Mouse (Mus musculus) liver, embryonic 11.5 days (tissue): ENCODE measurements around the gene Fam240a. TPM values are rescaled to one million over a fixed set of nuclear protein-coding genes. Genes with fewer than 3 reads are reported as not detected.

Source experiments
- ATAC-seq: fragments of 200-750 bp; cut with Nextera tagmentation; replicated peaks from 2 replicates; pipeline ENCODE4 v1.8.0; 2017; ENCODE audit warnings: moderate number of reproducible peaks, mild to moderate bottlenecking, moderate TSS enrichment, moderate library complexity; ENCODE audit not compliant: low FRiP score
- DNase-seq: peaks from one replicate; pipeline ENCODE4 v3.0.0-alpha.2; 2017; ENCODE audit warnings: low spot score
- H3K27ac ChIP-seq: fragments of 300-500 bp; sonication (generic); 2 replicates; pipeline ENCODE4 v1.5.1; 2014; ENCODE audit warnings: mild to moderate bottlenecking, low read depth, low read length, control low read depth
- H3K27me3 ChIP-seq: fragments of 300-500 bp; sonication (generic); replicated peaks from 2 replicates; pipeline ENCODE4 v1.6.1; 2014; ENCODE audit warnings: low read length, mixed read lengths; ENCODE audit not compliant: control insufficient read depth, insufficient read depth
- H3K36me3 ChIP-seq: fragments of 300-500 bp; sonication (generic); 2 replicates; pipeline ENCODE4 v1.6.1; 2014; ENCODE audit warnings: mild to moderate bottlenecking, low read length, moderate library complexity, mixed read lengths; ENCODE audit not compliant: control insufficient read depth, insufficient read depth
- H3K4me1 ChIP-seq: fragments of 300-500 bp; sonication (generic); replicated peaks from 2 replicates; pipeline ENCODE4 v1.6.1; 2014; ENCODE audit warnings: low read length, mixed read lengths; ENCODE audit not compliant: control insufficient read depth, insufficient read depth
- H3K4me2 ChIP-seq: fragments of 300-500 bp; sonication (generic); 2 replicates; pipeline ENCODE4 v1.6.1; 2014; ENCODE audit warnings: mild to moderate bottlenecking, control low read depth, moderate library complexity
- H3K4me3 ChIP-seq: fragments of 300-500 bp; sonication (generic); 2 replicates; pipeline ENCODE4 v1.5.1; 2014; ENCODE audit warnings: low read depth, low read length, control low read depth
- H3K9ac ChIP-seq: fragments of 300-500 bp; sonication (generic); 2 replicates; pipeline ENCODE4 v1.6.1; 2014; ENCODE audit warnings: low read depth, low read length, control low read depth
- H3K9me3 ChIP-seq: fragments of 300-500 bp; sonication (generic); 2 replicates; pipeline ENCODE4 v1.6.1; 2016; ENCODE audit warnings: low read length, inconsistent platforms, mixed read lengths; ENCODE audit not compliant: control insufficient read depth
- WGBS: fragments of 180-500 bp; shearing (Covaris S2); extraction: QIAGEN DNeasy Blood & Tissue Kit; methylation state at CpG from one replicate; pipeline ENCODE4 v1.1.7; 2014; 5-methylcytosine and 5-hydroxymethylcytosine counted together
- polyA plus RNA-seq: library from polyadenylated mRNA; unstranded; fragments of >200 nt; fragmentation: Nextera tagmentation; extraction: Ambion mirVana; gene quantifications from 2 replicates; pipeline ENCODE4 v1.2.1, GENCODE M21; 2014

The Fam240a gene
- polyA plus RNA-seq, 1 experiment from 2014 or later, result not detected

DNA sequence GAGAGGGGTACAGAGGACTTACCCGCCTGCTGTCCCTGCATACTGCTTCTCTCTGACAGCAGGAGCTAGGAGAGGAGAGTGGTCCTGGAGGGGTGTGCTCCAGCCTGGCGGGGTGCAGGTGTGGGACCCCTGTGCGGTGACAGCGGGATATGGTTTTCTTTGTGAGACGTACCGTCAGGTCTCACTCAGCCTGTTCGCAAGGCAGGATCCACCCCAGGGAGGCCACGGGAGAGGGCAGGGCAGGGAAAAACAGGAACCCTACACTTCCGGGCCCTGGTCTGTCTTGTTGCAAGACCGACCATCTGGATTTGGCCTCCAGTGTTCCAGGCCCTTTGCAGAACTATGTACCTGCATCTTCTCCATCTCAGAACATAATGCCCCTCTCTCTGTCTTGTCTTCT is 23.2 kb downstream of the Fam240a start:
- H3K4me3 ChIP-seq, result no peak overlapping the region
- H3K36me3 ChIP-seq, result no peaks in the 10 kb centered on the region
- H3K9me3 ChIP-seq, result no peaks in the 10 kb centered on the region
- H3K4me2 ChIP-seq, result no peak overlapping the region
- DNase-seq (no peak), ATAC-seq (no peak)
- H3K27ac ChIP-seq, result no peak overlapping the region
- H3K4me1 ChIP-seq, result peaks cover 28% of the 10 kb centered on the region
- no peaks in the 10 kb centered on the region for H3K27me3 ChIP-seq
- WGBS, result 64% methylated on average over 10 of the region's 10 CpGs
- no peak overlapping the region for H3K9ac ChIP-seq

DNA sequence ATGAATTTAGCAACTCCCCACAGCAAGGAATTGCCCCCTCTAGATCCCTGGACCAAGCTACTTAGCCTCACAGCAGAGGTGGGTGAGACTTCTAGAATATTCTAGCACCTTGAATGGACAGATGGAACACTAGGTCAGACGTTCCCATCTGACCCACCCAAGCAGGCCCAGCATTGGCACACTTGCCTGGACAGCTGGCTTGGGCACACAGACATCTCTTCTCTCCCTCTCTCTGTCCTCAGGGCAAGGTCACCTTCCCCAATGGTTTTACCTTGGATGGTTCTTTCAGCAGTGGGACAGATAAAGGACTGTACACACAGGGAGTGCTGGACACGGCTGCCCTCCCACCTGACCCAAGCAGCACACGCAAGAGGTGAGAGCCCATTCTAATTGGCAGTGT is 24.1 kb downstream of the Fam240a start:
- H3K4me2 ChIP-seq, result no peak overlapping the region

DNA sequence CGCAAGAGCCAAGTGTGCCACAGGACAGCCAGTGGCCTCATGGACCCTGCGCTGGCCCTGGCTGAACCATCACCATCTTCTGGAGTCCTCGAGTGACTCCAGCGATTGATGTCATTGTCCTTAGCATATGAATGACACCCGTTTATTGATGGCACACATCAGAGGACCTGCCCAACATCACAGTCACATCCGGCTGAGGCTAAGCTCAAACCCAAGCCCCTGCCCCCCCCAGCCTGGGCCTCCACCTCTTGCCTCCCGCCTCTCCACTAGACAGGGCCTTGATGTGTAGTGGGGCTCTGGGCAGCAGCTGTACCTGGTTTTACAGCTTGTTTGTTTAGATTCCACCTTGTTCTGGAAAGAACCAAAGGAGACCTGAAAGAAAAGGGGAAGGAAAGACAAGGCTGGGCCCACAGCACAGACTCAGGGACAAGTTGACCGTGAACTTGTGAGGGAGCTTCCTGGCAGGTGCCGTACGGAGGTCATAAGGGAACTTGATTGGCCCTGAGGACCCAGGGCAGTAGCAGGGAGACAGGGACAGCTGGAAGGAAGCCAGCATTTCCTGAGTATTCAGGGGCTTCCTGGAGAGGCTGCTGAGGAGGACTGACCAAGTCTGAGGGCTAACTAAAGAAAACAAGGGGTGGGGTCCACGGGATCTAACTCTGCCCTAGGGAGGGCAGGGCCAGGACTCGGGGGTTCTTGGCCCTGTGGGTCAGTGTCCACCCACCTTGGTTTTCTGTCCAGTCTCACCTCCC is 25.4 kb downstream of the Fam240a start:
- H3K36me3 ChIP-seq, result no peaks in the 10 kb centered on the region
- H3K9ac ChIP-seq, result no peak overlapping the region
- no peak for ATAC-seq
- no peak overlapping the region; the same call in none of the 2 replicates for H3K27ac ChIP-seq
- no peak overlapping the region for H3K4me2 ChIP-seq
- 56% methylated on average over 12 of the region's 12 CpGs for WGBS
- H3K4me1 ChIP-seq, result peaks cover 24% of the 10 kb centered on the region
- H3K27me3 ChIP-seq, result no peaks in the 10 kb centered on the region
- H3K9me3 ChIP-seq, result no peaks in the 10 kb centered on the region
- DNase-seq, result no peak
- no peak overlapping the region for H3K4me3 ChIP-seq

More for the DNA sequence above, 24.1 kb downstream of the Fam240a start:
- Histone ChIP-seq H3K27me3 (no peaks in the 10 kb centered on the region), H3K27ac (no peak overlapping the region), H3K4me3 (no peak overlapping the region), H3K4me1 (peaks cover 28% of the 10 kb centered on the region), H3K9ac (no peak overlapping the region), H3K36me3 (no peaks in the 10 kb centered on the region), H3K9me3 (no peaks in the 10 kb centered on the region)
- ATAC-seq (no peak), DNase-seq (no peak)
- WGBS, result 79% methylated on average over 3 of the region's 3 CpGs

DNA sequence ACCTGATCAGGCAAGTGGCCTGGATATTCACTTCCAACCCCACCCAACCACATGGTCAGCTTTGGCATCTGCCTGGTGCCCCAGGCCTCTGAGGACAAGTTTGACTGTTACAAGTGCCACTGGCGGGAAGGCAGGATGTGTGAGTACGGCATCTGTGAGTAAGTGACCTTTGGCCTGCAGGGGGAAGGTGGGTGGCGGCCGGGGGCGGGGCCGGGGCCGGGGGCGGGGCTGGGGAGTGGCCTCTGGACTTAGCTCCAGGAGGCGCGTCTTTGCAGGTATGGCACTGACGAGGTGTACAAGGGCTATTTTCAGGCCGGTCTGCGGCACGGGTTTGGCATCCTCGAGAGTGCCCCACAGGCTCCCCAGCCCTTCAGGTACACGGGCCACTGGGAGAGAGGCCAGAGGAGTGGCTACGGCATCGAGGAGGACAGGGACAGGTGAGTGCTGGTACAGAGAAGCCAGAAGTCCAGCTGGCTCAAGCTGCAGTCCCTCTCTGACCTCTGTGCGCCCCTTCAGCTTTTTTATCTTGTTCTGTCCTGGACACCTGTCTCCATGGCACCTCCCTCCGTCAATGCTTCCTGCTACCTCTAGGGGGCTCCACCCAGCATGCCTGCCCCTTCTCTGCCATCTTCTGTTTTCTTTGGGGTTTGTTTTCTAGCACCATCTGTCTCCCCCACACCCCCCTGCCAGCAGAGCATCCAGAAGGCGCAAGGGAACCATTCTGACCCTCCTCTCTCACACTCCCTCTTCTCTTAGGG is 26.5 kb downstream of the Fam240a start:
- Histone ChIP-seq H3K4me1 (peaks cover 22% of the 10 kb centered on the region), H3K27ac (peak overlapping the region; percentile 58), H3K4me2 (peak overlapping the region; percentile 50), H3K4me3 (0 out of 2 replicates have a peak overlapping the region, but pooled peaks have one; percentile 15), H3K36me3 (no peaks in the 10 kb centered on the region), H3K9ac (no peak overlapping the region), H3K9me3 (no peaks in the 10 kb centered on the region), H3K27me3 (no peaks in the 10 kb centered on the region)
- ATAC-seq, result peak; percentile 27; the same call in 1 of the 2 replicates
- no peak for DNase-seq
- 12% methylated on average over 19 of the region's 21 CpGs for WGBS

DNA sequence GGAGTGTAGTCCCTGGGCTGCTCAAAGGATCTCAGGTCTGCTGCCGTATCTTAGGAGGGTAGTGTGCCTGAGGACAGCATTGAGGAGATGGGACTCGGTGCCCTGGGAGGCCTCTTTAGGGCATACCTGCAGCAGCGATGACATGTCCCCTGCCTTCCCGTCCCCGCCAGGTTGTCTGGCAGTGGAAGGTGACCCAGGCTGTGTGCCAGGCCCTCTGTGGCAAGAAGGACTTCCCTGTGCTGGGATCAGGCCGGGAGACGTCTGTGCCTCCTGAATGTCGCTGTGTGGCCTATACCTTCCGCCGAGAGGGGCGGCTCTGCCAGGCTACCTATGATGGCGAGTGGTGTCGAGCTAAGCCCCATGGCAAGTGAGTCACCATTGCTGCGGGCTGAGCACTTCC is 27.7 kb downstream of the Fam240a start:
- DNase-seq, result no peak
- Histone ChIP-seq H3K9me3 (no peaks in the 10 kb centered on the region), H3K27me3 (no peaks in the 10 kb centered on the region), H3K27ac (no peak overlapping the region), H3K36me3 (no peaks in the 10 kb centered on the region), H3K9ac (no peak overlapping the region), H3K4me3 (no peak overlapping the region), H3K4me1 (peaks cover 22% of the 10 kb centered on the region), H3K4me2 (no peak overlapping the region)
- no peak for ATAC-seq
- WGBS, result 88% methylated on average over 14 of the region's 14 CpGs

DNA sequence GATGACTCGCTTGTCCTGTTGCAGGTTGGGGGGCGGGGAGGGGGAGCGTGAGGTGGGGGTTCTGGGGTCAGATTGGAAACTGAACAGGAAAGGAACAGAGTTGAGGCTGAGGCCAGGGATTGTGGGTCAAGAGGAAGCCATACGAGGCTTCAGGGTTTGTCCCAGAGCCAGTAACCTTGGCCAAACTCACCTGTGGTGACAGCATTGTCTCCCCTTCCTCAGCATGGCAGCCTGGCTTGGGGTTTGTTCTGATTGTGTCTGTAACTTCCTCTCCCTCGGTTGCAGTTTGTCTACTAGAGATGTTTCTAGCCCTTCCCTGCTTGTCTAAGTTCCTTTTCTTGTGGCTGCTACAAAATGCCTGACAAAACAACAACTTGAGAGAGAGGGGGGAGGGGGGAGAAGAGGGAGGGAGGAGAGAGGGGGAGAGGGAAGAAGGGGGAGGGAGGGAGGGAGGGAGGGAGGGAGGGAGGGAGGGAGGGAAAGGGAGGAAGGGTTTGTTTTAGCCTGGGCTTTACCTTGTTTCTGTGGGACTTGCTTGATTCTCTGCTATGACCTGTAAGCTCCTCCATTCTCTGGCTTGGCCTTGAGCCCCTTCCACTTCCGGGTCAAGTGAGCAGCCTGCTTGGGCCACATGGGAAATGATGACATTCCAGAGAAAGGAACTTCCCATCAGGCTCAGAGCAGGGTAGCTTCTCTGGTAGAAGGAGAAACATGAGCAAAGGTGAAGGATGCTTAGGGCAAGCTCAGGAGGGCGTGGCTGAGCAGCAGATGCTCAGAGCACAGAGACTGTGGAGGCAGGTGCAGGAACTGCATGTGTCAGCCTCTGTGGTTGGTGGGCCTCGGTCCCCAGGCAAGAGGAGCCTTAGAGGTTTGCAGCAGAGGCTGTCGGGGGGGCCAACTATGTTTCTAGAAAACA is 29.0 kb downstream of the Fam240a start:
- WGBS, result 55% methylated on average over 9 of the region's 9 CpGs
- peaks cover 22% of the 10 kb centered on the region for H3K4me1 ChIP-seq
- no peaks in the 10 kb centered on the region for H3K27me3 ChIP-seq
- H3K9ac ChIP-seq, result no peak overlapping the region
- no peak overlapping the region for H3K4me2 ChIP-seq
- H3K4me3 ChIP-seq, result no peak overlapping the region
- H3K9me3 ChIP-seq, result no peaks in the 10 kb centered on the region
- ATAC-seq (no peak), DNase-seq (no peak)
- no peaks in the 10 kb centered on the region for H3K36me3 ChIP-seq
- H3K27ac ChIP-seq, result no peak overlapping the region; the same call in 1 of the 2 replicates

DNA sequence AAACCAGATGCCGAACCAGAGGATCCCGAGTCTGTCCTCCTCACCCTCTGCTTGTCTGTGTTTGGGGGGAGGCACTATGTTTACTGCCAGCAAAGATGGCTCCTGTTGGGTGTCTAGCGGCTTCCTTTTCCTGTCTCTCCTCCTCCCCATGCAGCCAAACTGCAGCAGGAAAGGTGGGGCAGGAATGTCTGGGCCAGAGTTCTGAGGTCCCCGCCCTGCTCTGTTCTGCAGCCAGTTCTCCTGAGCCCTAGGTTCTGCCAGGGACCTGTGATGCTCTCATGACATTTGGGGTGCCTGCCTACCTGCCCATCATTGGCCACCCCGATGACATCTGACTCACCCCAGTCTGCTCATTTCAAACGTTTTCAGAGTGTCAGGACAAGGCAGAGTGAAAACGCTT is 34.7 kb downstream of the Fam240a start:
- ATAC-seq (no peak), DNase-seq (no peak)
- 0 out of 2 replicates have a peak, but pooled peaks cover 2% of the 10 kb centered on the region for H3K4me1 ChIP-seq
- no peak overlapping the region for H3K4me2 ChIP-seq
- H3K27me3 ChIP-seq, result peaks cover 42% of the 10 kb centered on the region
- H3K27ac ChIP-seq, result no peak overlapping the region
- H3K9me3 ChIP-seq, result no peaks in the 10 kb centered on the region
- no peak overlapping the region for H3K9ac ChIP-seq
- no peaks in the 10 kb centered on the region for H3K36me3 ChIP-seq
- no peak overlapping the region for H3K4me3 ChIP-seq
- WGBS, result 65% methylated on average over 7 of the region's 7 CpGs

DNA sequence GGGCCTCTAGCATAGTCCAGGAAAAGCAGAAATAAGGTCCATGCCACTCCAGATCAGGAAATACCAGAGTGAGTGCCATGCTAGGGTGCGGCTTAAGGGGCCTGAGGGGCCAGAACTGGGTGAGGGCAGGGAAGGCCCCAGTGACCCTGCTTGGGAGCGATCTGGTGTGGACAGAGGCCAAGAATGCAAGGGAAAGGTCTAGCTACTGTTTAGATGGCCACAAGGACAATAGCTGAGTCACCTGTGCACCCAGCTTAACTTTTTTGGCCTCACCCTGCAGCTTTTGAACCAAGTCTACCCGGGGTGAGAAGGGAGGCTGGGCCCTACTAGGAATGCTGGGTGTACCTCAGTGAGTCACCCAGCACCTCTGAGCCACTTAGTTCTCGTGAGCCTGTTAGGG is 35.9 kb downstream of the Fam240a start:
- H3K4me1 ChIP-seq, result 0 out of 2 replicates have a peak, but pooled peaks cover 2% of the 10 kb centered on the region
- H3K9me3 ChIP-seq, result no peaks in the 10 kb centered on the region
- peak overlapping the region; percentile 71 for H3K4me2 ChIP-seq
- H3K27me3 ChIP-seq, result peaks cover 42% of the 10 kb centered on the region
- DNase-seq (no peak), ATAC-seq (no peak)
- 0 out of 2 replicates have a peak overlapping the region, but pooled peaks have one; percentile 26 for H3K9ac ChIP-seq
- H3K36me3 ChIP-seq, result no peaks in the 10 kb centered on the region
- peak overlapping the region; percentile 52 for H3K4me3 ChIP-seq
- WGBS, result 58% methylated on average over 4 of the region's 4 CpGs
- H3K27ac ChIP-seq, result no peak overlapping the region
